Mouse (Mus musculus) forebrain, postnatal 0 days (tissue): Measurements from ENCODE around the gene Hs6st2. TPM values are rescaled to one million over a fixed set of nuclear protein-coding genes. Genes with fewer than 3 reads are reported as not detected.

Source experiments
- ATAC-seq: fragments of 200-750 bp; cut with Nextera tagmentation; 2 replicates; pipeline ENCODE4 v1.8.0; 2017; ENCODE audit warnings: mild to moderate bottlenecking, moderate library complexity
- DNase-seq: peaks from one replicate; pipeline ENCODE4 v3.0.0-alpha.2; 2015
- H3K27ac ChIP-seq: fragments of 300-500 bp; sonication (generic); 2 replicates; pipeline ENCODE4 v1.5.1; 2014; ENCODE audit warnings: low read depth, mild to moderate bottlenecking, antibody characterized with exemption, low read length, moderate library complexity, mixed read lengths
- H3K27me3 ChIP-seq: fragments of 300-500 bp; sonication (generic); 2 replicates; pipeline ENCODE4 v1.6.1; 2014; ENCODE audit warnings: mild to moderate bottlenecking, low read length, mixed read lengths; ENCODE audit not compliant: insufficient read depth
- H3K36me3 ChIP-seq: fragments of 300-500 bp; sonication (generic); 2 replicates; pipeline ENCODE4 v1.6.1; 2014; ENCODE audit warnings: mild to moderate bottlenecking, moderate library complexity; ENCODE audit not compliant: insufficient read depth
- H3K4me1 ChIP-seq: fragments of 300-500 bp; sonication (generic); 2 replicates; pipeline ENCODE4 v1.6.1; 2014; ENCODE audit warnings: antibody characterized with exemption; ENCODE audit not compliant: insufficient read depth
- H3K4me2 ChIP-seq: fragments of 300-500 bp; sonication (generic); 2 replicates; pipeline ENCODE4 v1.6.1; 2014; ENCODE audit warnings: low read depth, mild to moderate bottlenecking, moderate library complexity
- H3K4me3 ChIP-seq: fragments of 300-500 bp; sonication (generic); 2 replicates; pipeline ENCODE4 v1.5.1; 2014; ENCODE audit warnings: low read depth, low read length, mixed read lengths
- H3K9ac ChIP-seq: fragments of 300-500 bp; sonication (generic); 2 replicates; pipeline ENCODE4 v1.6.1; 2014; ENCODE audit warnings: mild to moderate bottlenecking
- H3K9me3 ChIP-seq: fragments of 300-500 bp; sonication (generic); 2 replicates; pipeline ENCODE4 v1.6.1; 2016; ENCODE audit warnings: low read length
- CTCF ChIP-seq: sonication (generic); IDR thresholded peaks from 2 replicates; pipeline ENCODE4 v1.5.1; 2016; ENCODE audit warnings: antibody characterized with exemption, control low read depth, low read depth
- WGBS: fragments of 180-500 bp; shearing (Covaris S2); extraction: QIAGEN DNeasy Blood & Tissue Kit; methylation state at CpG from one replicate; pipeline ENCODE4 v1.1.7; 2014; 5-methylcytosine and 5-hydroxymethylcytosine counted together
- polyA plus RNA-seq: library from polyadenylated mRNA; unstranded; fragments of >200 nt; fragmentation: Nextera tagmentation; extraction: Ambion mirVana; gene quantifications from 2 replicates; pipeline ENCODE4 v1.2.1, GENCODE M21; 2015
- total RNA-seq: library from RNA; depleted of rRNA; stranded (reverse); fragments of >200 nt; gene quantifications from 2 replicates; pipeline ENCODE4 v1.2.3, GENCODE M21; 2014; rRNA removed

Gene Hs6st2
- total RNA-seq (51.8 and 53.6 TPM in 2 replicates), polyA plus RNA-seq (38.4 and 39.4 TPM in 2 replicates)

DNA sequence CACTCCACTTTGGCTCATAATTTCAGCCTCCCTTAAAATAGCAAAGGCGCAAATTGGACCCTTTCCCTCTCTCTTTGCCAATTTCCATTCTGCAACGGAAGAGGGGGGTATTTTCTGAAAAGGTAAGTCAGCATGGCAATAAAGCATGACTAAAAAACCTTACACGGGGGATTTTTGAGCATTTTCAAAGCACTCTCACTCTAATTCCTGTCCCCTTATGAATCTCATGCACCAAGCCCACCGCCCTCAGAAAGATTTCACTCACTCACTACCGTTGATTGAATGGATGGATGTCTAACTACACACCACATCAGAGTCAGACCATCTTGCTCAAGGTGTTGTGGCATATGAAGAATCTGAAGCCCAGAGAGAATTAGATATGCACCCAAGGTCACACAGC is at the start of gene Hs6st2:
Hs6st2 (minus strand) TSS at position 101 of the 400 bp plus-strand sequence.
- H3K9ac ChIP-seq, result peak within 1 kb of the TSS; percentile 56
- peak within 1 kb of the TSS; percentile 57 for H3K4me2 ChIP-seq
- no peaks in the 10 kb centered on the region for H3K4me1 ChIP-seq
- H3K4me3 ChIP-seq, result peak within 1 kb of the TSS; percentile 49
- WGBS, result 26% methylated on average over 5 of the region's 5 CpGs
- 0 out of 2 replicates have a peak, but pooled peaks have one; percentile 1 for TF ChIP-seq CTCF
- H3K36me3 ChIP-seq, result no peaks in the 10 kb centered on the region
- no peak for ATAC-seq
- H3K9me3 ChIP-seq, result no peaks in the 10 kb centered on the region
- H3K27me3 ChIP-seq, result no peaks in the 10 kb centered on the region
- no peak for DNase-seq
- H3K27ac ChIP-seq, result peak within 1 kb of the TSS; percentile 70

DNA sequence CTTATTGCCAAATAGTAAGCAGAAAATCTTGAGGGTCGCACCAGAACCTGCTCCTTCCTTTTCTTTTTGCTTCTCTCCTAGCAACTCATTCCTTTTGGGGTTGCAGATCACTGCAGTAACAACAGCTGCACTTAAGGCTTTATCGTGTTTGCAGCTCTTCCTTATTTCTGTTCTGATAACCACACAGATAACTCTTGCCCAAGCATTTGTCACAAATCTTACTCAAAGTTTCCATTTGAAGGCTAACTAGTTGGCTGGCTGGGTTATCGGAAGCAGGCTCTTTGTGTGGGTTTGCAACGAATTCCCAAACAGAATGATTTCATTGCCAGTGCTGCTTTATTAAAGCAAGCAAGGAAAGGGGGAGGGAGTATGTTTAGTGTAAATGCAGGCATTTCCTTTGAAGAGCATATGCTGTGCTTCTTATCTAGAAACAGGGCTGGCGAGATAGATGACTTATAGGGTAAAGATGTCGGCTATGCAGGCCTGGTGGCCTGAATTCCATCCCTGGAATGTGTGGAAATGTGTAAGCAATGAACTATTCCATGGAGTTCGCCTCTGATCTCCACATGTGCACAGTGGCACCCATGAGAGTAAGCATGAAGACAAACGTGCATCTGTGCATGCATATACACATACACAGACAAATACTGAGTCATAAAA is 32.6 kb upstream of the Hs6st2 start:
- Histone ChIP-seq H3K27me3 (no peaks in the 10 kb centered on the region), H3K27ac (no peak overlapping the region), H3K4me3 (no peak overlapping the region), H3K4me1 (no peaks in the 10 kb centered on the region), H3K9me3 (no peaks in the 10 kb centered on the region), H3K36me3 (no peaks in the 10 kb centered on the region), H3K4me2 (no peak overlapping the region), H3K9ac (no peak overlapping the region)
- 73% methylated on average over 8 of the region's 8 CpGs for WGBS
- DNase-seq (no peak), ATAC-seq (no peak)
- no peak for TF ChIP-seq CTCF

DNA sequence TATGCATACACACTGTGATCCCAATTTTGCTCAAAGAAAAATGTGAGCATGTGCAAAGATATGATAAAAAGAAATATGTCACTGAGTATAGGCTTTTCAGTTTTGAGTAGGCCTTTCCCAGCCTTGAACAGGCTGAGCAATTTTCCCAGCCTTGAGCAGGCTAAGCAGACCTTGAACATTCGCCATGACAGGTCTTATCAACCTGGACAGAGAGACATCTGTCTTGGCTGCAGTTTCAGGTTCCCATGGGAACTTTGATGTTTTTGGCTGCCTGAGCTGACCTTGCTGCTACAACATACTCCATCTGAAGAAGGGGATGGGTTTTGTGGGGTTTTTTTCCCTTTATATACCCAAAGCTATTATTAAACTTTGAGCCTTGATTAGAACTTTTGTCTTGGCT is 31.3 kb upstream of the Hs6st2 start:
- Histone ChIP-seq H3K4me1 (no peaks in the 10 kb centered on the region), H3K36me3 (no peaks in the 10 kb centered on the region), H3K9me3 (no peaks in the 10 kb centered on the region), H3K4me2 (no peak overlapping the region), H3K4me3 (no peak overlapping the region), H3K27ac (no peak overlapping the region), H3K9ac (no peak overlapping the region), H3K27me3 (no peaks in the 10 kb centered on the region)
- DNase-seq, result no peak
- ATAC-seq, result no peak
- no peak for TF ChIP-seq CTCF
- 55% methylated on average over 1 of the region's 1 CpGs for WGBS

DNA sequence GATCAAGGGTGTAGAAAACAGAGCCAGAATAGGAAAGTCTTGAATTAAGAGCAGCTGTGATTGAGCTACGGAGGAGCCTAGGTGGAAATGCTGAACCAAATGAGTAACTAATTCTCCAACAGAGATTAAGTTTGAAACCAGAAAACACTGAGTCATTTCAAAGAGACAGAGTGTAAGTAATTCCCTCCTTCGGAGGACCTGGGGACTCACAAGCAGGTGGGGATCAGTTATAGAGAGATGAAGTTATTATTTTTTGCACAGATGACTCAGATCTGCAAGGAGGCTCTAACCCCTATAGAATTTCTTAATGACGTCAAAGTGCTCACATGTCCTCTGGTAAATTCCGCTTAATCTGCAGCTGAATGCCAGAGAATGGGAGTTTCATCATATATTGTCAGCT is 21.2 kb upstream of the Hs6st2 start:
- no peaks in the 10 kb centered on the region for H3K9me3 ChIP-seq
- no peaks in the 10 kb centered on the region for H3K36me3 ChIP-seq
- no peak for DNase-seq
- no peak for TF ChIP-seq CTCF
- 63% methylated on average over 4 of the region's 4 CpGs for WGBS
- H3K27me3 ChIP-seq, result no peaks in the 10 kb centered on the region
- H3K4me3 ChIP-seq, result no peak overlapping the region
- no peak overlapping the region for H3K4me2 ChIP-seq
- no peak overlapping the region for H3K27ac ChIP-seq
- no peaks in the 10 kb centered on the region for H3K4me1 ChIP-seq
- H3K9ac ChIP-seq, result no peak overlapping the region
- no peak for ATAC-seq

DNA sequence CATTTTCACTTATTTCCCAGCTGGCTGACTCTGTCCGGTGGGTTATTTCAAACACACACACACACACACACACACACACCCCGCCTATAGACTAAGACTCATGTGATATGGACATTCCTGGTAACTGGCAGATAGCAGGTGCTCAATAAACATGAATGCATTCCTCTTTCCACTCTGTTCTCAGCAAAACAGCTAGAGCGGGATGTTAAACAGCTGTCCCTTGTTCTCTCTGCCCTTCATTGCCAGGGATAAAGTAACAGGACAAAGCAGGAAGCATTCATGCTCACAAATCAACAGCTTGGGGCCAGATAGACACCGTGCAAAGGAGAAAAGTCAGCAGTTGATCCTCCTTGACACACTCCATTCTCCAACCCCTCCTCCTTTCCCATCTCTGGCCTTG is 17.4 kb upstream of the Hs6st2 start:
- Histone ChIP-seq H3K9ac (no peak overlapping the region), H3K9me3 (no peaks in the 10 kb centered on the region), H3K27me3 (no peaks in the 10 kb centered on the region), H3K27ac (no peak overlapping the region), H3K36me3 (no peaks in the 10 kb centered on the region), H3K4me2 (no peak overlapping the region), H3K4me1 (no peaks in the 10 kb centered on the region), H3K4me3 (no peak overlapping the region)
- DNase-seq (no peak), ATAC-seq (no peak)
- 63% methylated on average over 4 of the region's 4 CpGs for WGBS
- TF ChIP-seq CTCF, result no peak

DNA sequence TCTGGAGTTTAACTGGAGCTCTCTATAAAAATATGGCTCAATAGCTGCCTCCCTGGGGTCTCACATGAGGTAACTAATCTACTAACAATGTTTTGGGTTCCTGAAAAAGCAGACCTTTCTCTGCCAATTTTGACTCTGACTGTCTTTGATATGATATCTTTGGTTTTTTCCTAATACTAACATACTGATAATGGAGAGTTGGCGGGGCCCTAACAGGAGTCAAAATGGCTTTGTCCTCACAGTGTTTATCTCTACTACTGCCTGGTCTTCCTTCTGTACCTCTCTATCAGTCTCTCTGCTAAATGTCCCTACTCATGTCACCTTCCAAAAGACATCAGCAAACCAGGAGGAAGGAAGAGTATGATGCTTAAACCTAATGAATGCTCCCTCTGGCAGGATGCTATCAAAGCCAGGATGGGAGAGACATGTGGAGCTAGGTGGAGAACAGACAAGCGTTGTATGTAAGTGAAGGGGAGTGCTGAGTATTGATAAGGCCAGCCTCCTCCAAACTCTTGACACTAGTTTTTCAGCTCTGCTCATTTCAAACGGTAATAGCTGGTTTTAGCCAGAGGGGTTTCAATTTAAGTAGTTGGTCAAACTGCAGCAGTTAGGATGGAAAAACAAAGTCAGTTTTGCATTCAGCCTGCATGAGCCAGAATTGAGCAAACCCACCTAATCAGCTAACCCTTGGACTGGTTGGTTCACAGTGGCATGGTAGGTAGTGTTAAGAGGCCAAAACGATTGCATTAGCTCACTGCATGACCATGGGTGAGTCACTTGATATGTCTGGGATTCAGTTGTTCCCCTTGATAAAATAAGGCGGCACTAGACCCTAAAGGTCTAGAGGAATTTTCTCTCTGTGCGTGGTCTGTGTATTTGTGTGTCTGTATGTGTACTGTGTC is 4.6 kb upstream of the Hs6st2 start:
- Histone ChIP-seq H3K9me3 (no peaks in the 10 kb centered on the region), H3K4me3 (no peak overlapping the region)

More for the DNA sequence above, 4.6 kb upstream of the Hs6st2 start:
- 85% methylated on average over 6 of the region's 6 CpGs for WGBS
- Histone ChIP-seq H3K4me2 (no peak overlapping the region), H3K9ac (no peak overlapping the region), H3K36me3 (no peaks in the 10 kb centered on the region), H3K27me3 (no peaks in the 10 kb centered on the region), H3K4me1 (no peaks in the 10 kb centered on the region), H3K27ac (no peak overlapping the region)
- no peak for TF ChIP-seq CTCF
- DNase-seq (no peak), ATAC-seq (no peak)
